Mouse (Mus musculus): ENCODE measurements around the gene Dnmt3a.

DNA sequence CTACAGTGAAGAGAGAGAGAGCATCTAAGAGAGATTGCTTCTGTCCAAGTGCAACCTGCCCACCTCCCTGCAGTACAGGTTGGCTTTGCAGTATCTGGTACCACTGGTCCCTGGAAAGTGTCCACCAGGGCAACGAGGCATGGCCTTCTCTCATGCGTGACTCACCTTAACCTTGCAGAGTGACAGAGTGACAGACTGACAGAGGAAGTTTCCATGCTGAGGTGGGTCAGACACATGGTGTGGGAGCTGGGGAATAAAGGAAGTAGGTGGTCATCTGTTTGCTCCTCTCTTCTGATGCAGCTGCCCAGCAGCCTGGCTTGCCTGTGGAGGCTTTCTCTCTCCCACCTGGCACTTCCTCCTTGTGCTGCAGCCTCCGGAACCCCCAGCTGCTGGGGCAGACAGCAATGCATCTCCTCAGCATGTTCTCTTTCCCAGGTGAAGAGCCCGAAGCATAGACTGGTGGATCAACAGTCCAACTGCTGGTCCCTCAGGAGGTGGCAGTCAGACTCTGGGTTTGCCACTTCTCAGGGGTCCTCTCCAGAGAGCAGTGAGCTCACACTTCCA is 55.9 kb downstream of the Dnmt3a start:
- TF ChIP-seq POLR2A (IDR thresholded peaks at IDR 0.05; ENCODE audit: borderline replicate concordance, control insufficient read depth, low read depth, low read length) (no peak), CTCF (IDR thresholded peaks at IDR 0.05; ENCODE audit: control insufficient read depth, insufficient read depth, low read length) (no peak)
